Mouse (Mus musculus) limb, embryonic 15.5 days (tissue): ENCODE results near the gene Shkbp1. TPM values are rescaled to one million over a fixed set of nuclear protein-coding genes. Genes with fewer than 3 reads are reported as not detected.

Source experiments
- ATAC-seq: fragments of 200-750 bp; cut with Nextera tagmentation; 2 replicates; pipeline ENCODE4 v1.8.0; 2017; ENCODE audit warnings: low read depth, moderate TSS enrichment; ENCODE audit not compliant: insufficient number of reproducible peaks, low FRiP score, low TSS enrichment
- H3K27ac ChIP-seq: fragments of 300-500 bp; sonication (generic); 2 replicates; pipeline ENCODE4 v1.5.1; 2015; ENCODE audit warnings: moderate library complexity, mild to moderate bottlenecking, inconsistent platforms
- H3K27me3 ChIP-seq: fragments of 300-500 bp; sonication (generic); 2 replicates; pipeline ENCODE4 v1.6.1; 2015; ENCODE audit warnings: inconsistent platforms
- H3K36me3 ChIP-seq: fragments of 300-500 bp; sonication (generic); 2 replicates; pipeline ENCODE4 v1.6.1; 2015; ENCODE audit warnings: inconsistent platforms
- H3K4me1 ChIP-seq: fragments of 300-500 bp; sonication (generic); 2 replicates; pipeline ENCODE4 v1.6.1; 2015; ENCODE audit warnings: inconsistent platforms
- H3K4me2 ChIP-seq: fragments of 300-500 bp; sonication (generic); 2 replicates; pipeline ENCODE4 v1.6.1; 2015; ENCODE audit warnings: mild to moderate bottlenecking, inconsistent platforms
- H3K4me3 ChIP-seq: fragments of 300-500 bp; sonication (generic); 2 replicates; pipeline ENCODE4 v1.5.1; 2015; ENCODE audit warnings: mild to moderate bottlenecking, inconsistent platforms
- H3K9ac ChIP-seq: fragments of 300-500 bp; sonication (generic); 2 replicates; pipeline ENCODE4 v1.6.1; 2015; ENCODE audit warnings: inconsistent platforms
- H3K9me3 ChIP-seq: fragments of 300-500 bp; sonication (generic); 2 replicates; pipeline ENCODE4 v1.6.1; 2016; ENCODE audit warnings: inconsistent platforms
- WGBS: fragments of 180-500 bp; shearing (Covaris S2); methylation state at CpG from one replicate; pipeline ENCODE4 v1.1.7; 2015; 5-methylcytosine and 5-hydroxymethylcytosine counted together
- polyA plus RNA-seq: library from polyadenylated mRNA; unstranded; fragments of >200 nt; fragmentation: Nextera tagmentation; extraction: Ambion mirVana; gene quantifications from 2 replicates; pipeline ENCODE4 v1.2.1, GENCODE M21; 2015

Shkbp1 gene
- polyA plus RNA-seq, 1 experiment from 2014 or later, result 36.4 TPM

DNA sequence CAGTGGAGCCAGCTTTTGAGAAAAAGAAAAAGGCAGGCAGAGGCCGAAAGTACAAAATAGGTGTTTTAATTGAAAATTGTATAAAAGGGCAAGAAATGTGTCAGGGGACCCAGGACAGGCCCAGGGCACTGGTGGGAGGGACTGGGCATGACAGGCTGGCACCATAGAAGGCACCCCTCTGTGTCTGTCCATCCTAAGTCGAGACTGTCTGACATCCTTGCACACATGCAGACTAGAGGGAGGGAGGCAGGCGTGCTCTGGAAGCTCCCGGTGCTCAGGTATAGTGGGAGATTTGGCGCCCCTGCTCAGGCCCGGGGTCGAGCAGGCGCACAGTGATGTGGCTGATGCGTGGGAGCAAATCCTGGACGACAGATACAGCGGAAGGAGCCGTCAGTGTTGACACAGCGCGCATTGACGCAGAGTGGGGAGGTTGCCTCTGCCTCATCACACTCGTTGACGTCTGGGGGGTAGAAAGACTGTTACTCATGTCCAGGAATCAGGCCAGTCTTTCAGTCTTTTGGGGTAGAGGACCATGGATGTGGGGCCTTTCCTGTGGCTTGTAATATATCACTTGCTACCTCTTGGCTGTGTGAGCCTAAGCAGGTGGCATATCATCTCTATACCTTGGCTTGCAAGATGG, 50.6 kb downstream of the Shkbp1 start:
- Histone ChIP-seq H3K36me3 (peaks cover 9% of the 10 kb centered on the region; the same call in 1 of the 2 replicates), H3K4me3 (no peak overlapping the region), H3K9me3 (no peaks in the 10 kb centered on the region), H3K27ac (no peak overlapping the region), H3K4me2 (no peak overlapping the region), H3K27me3 (no peaks in the 10 kb centered on the region), H3K4me1 (peaks cover 17% of the 10 kb centered on the region), H3K9ac (no peak overlapping the region)
- ATAC-seq, result no peak
- 86% methylated on average over 17 of the region's 17 CpGs for WGBS

DNA sequence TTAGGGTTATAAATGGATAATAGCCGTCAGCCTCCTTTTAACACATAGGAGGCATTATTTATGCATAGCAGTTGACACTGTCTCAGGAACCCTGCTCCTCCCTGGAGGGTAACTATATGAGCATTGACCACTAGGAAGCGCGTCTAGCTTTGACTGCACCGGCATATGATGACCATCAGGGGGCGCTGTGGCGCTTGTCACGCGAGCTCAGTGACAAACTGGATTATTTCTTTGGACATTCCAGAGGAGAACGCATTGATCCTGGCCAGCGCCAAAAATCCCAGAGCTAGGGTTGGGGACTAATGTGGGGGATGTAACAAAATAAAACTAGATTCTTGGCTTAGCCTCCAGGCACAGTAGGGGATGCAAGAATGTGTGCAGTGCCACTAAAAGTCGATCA, 53.6 kb downstream of the Shkbp1 start:
- Histone ChIP-seq H3K27me3 (no peaks in the 10 kb centered on the region), H3K36me3 (peaks cover 9% of the 10 kb centered on the region; the same call in 1 of the 2 replicates), H3K4me1 (peaks cover 5% of the 10 kb centered on the region; the same call in 1 of the 2 replicates), H3K4me2 (no peak overlapping the region), H3K27ac (no peak overlapping the region), H3K4me3 (no peak overlapping the region), H3K9me3 (no peaks in the 10 kb centered on the region), H3K9ac (no peak overlapping the region)
- no peak for ATAC-seq
- WGBS, result 6% methylated on average over 11 of the region's 11 CpGs

DNA sequence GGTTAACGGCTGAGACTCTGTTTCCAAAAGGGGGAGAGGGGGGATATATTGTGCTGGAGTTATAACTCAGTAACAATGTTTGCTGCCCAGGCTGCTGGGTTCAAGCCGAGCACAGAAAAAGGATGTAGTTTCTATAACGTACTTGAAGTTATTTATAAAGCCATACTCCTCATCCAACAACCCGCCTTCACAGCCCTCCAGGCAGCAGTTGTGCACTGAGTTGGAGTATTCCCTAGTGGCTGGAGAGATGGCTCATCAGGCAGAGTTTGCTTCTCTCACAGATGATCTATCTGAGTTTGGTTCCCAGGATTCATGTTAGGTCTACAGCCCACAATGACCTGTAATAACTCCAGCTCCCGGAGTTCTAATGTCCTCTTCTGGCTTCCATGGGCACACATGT, 55.0 kb downstream of the Shkbp1 start:
- no peak overlapping the region for H3K9ac ChIP-seq
- 71% methylated on average over 5 of the region's 5 CpGs for WGBS
- no peaks in the 10 kb centered on the region for H3K27me3 ChIP-seq
- no peak overlapping the region for H3K4me3 ChIP-seq
- H3K36me3 ChIP-seq, result peaks cover 6% of the 10 kb centered on the region; the same call in 1 of the 2 replicates
- H3K9me3 ChIP-seq, result no peaks in the 10 kb centered on the region
- no peak for ATAC-seq
- no peak overlapping the region for H3K27ac ChIP-seq
- H3K4me1 ChIP-seq, result peaks cover 5% of the 10 kb centered on the region; the same call in 1 of the 2 replicates
- H3K4me2 ChIP-seq, result no peak overlapping the region

DNA sequence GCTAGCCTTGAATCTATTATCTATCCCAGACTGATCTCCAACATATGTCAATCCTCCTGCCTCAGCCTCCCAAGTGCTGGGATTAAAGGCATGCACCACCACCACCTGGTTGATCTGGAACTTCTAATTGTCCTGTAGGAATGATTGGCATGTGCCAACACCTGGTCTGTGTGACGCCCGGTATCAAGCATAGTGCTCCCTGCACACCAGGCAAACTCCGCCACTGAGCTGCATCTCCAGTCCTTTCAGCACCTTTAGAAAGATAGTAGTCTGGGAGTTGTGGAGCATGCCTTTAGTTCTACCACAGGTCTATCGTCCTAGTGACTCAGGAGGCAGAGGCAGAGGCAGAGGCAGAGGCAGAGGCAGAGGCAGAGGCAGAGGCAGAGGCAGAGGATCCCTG, 55.5 kb downstream of the Shkbp1 start:
- WGBS, result 71% methylated on average over 4 of the region's 4 CpGs
- Histone ChIP-seq H3K4me2 (no peak overlapping the region), H3K9ac (no peak overlapping the region), H3K27ac (no peak overlapping the region), H3K36me3 (0 out of 2 replicates have a peak, but pooled peaks cover 3% of the 10 kb centered on the region), H3K4me3 (no peak overlapping the region), H3K4me1 (peaks cover 5% of the 10 kb centered on the region; the same call in 1 of the 2 replicates), H3K9me3 (no peaks in the 10 kb centered on the region), H3K27me3 (no peaks in the 10 kb centered on the region)
- ATAC-seq, result no peak

DNA sequence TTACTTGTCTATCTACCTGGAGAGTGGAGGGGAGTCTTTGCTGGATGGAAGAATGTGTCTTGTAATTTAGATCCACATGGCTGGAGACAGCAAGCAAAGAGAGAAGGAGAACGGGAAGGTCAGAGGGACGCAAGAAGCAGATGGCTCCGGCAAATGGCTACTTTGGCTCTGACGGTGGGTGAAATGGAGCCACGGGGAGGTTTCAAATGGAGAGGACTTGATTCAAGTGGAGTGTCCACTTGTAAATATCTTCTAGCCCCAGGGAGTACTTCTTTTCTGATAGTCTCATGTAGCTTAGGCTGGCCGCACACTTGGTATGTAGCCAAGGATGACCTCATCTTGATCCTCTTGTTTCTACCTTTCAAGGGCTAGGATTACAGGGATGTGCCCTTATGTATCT, 57.0 kb downstream of the Shkbp1 start:
- Histone ChIP-seq H3K27me3 (no peaks in the 10 kb centered on the region), H3K27ac (no peak overlapping the region), H3K9me3 (no peaks in the 10 kb centered on the region), H3K36me3 (no peaks in the 10 kb centered on the region), H3K4me1 (peaks cover 5% of the 10 kb centered on the region; the same call in 1 of the 2 replicates), H3K4me2 (no peak overlapping the region), H3K9ac (no peak overlapping the region), H3K4me3 (no peak overlapping the region)
- ATAC-seq, result no peak
- WGBS, result 85% methylated on average over 6 of the region's 6 CpGs

DNA sequence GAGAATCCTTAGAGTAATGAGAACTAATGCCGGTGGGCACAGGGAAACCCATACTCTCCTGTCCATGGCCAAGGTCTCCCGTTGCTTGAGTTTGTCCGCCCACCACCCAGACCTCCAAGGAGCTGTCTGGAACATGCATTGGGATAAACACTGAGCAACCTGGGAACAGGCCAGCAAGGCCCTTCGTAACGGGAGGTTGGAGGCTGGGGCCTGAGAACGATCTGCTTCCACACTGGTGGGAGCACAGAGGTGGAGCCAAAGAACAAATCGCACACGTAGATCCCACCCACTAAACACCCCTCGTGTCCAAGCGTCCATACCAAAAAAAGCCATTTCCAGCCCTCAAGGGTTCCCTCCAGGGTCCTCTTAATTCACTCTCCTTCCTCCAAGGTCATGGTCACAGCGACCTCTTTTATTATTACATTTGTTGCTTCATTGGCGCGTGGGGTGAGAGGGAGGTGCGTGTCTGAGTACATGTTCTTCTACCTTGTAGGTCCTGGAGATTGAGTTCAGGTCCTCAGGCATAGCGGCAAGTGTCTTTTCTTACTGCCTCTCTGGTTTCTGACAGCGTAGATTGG, 57.7 kb downstream of the Shkbp1 start:
- no peaks in the 10 kb centered on the region for H3K27me3 ChIP-seq
- no peak for ATAC-seq
- 75% methylated on average over 16 of the region's 16 CpGs for WGBS
- H3K9me3 ChIP-seq, result no peaks in the 10 kb centered on the region
- H3K36me3 ChIP-seq, result no peaks in the 10 kb centered on the region
- H3K27ac ChIP-seq, result no peak overlapping the region
- H3K9ac ChIP-seq, result no peak overlapping the region
- no peak overlapping the region for H3K4me2 ChIP-seq
- H3K4me3 ChIP-seq, result no peak overlapping the region
- H3K4me1 ChIP-seq, result peaks cover 5% of the 10 kb centered on the region; the same call in 1 of the 2 replicates

DNA sequence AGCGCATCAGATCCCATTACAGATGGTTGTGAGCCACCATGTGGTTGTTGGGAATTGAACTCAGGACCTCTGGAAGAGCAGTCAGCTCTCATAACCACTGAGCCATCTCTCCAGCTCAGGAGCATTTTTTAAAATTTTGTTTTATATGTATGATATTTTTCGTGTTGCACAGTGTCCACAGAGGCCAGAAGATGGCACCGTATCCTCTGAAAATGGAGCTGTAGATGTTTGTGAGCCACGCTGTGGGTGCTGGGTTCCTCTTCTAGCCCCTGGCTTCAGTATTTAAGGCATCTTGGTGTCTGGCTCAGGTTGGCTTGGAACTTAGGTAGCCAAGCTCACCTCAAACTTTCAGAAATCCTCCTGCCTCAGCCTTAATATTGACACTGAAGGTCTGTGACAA, 59.3 kb downstream of the Shkbp1 start:
- WGBS, result 83% methylated on average over 4 of the region's 4 CpGs

DNA sequence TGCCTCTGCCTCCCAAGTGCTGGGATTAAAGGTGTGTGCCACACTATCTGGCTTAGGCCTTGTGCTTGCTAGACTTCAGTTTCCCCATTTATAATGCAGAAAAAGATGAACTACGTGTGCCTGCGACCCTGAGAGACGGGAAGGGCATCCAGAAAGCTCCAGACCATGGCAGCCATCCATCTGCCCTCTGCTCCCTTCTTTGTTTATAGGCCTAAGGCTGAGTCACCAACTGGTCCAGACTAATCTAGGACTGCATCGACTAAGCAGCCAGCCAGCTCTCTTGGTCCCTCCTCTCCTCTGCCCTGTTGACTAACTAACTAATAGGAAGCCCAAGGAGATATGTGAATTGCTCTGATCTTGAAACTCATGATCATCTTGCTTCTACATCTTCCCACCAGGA, 59.9 kb downstream of the Shkbp1 start:
- no peaks in the 10 kb centered on the region for H3K27me3 ChIP-seq
- no peak for ATAC-seq
- H3K9ac ChIP-seq, result no peak overlapping the region
- H3K4me1 ChIP-seq, result no peaks in the 10 kb centered on the region
- no peaks in the 10 kb centered on the region for H3K9me3 ChIP-seq
- no peak overlapping the region for H3K4me2 ChIP-seq
- WGBS, result 82% methylated on average over 4 of the region's 4 CpGs
- H3K4me3 ChIP-seq, result no peak overlapping the region
- no peaks in the 10 kb centered on the region for H3K36me3 ChIP-seq
- H3K27ac ChIP-seq, result no peak overlapping the region

More for the DNA sequence above, 59.3 kb downstream of the Shkbp1 start:
- no peak overlapping the region for H3K9ac ChIP-seq
- no peaks in the 10 kb centered on the region for H3K27me3 ChIP-seq
- no peak overlapping the region for H3K4me3 ChIP-seq
- no peaks in the 10 kb centered on the region for H3K4me1 ChIP-seq
- H3K4me2 ChIP-seq, result no peak overlapping the region
- no peak for ATAC-seq
- H3K27ac ChIP-seq, result no peak overlapping the region
- H3K36me3 ChIP-seq, result no peaks in the 10 kb centered on the region
- H3K9me3 ChIP-seq, result no peaks in the 10 kb centered on the region

Other genes with a start within 250 kb of the Shkbp1 start
- gene Cyp2f2, start 236.1 kb downstream of the Shkbp1 start, polyA plus RNA-seq, result 0.42 and 0.45 TPM in 2 replicates
- 0.09 TPM in 1 of 2 replicates, not detected in the other for gene Cyp2t4, start 202.3 kb downstream of the Shkbp1 start, polyA plus RNA-seq
- gene Egln2, start 189.2 kb downstream of the Shkbp1 start, polyA plus RNA-seq, result 74.5 and 78.3 TPM in 2 replicates
- 70.5 and 73.3 TPM in 2 replicates for gene Rab4b, start 177.1 kb downstream of the Shkbp1 start, polyA plus RNA-seq
- 0.90 and 1.2 TPM in 2 replicates for gene Gm21983, start 174.9 kb downstream of the Shkbp1 start, polyA plus RNA-seq
- gene Mia, start 174.9 kb downstream of the Shkbp1 start, polyA plus RNA-seq, result 127 and 146 TPM in 2 replicates
- 3.4 and 3.7 TPM in 2 replicates for gene BC024978, start 160.2 kb downstream of the Shkbp1 start, polyA plus RNA-seq
- gene Snrpa, start 159.7 kb downstream of the Shkbp1 start, polyA plus RNA-seq, result 215 and 227 TPM in 2 replicates
- gene Itpkc, start 127.4 kb downstream of the Shkbp1 start, polyA plus RNA-seq, result 11.6 and 12.1 TPM in 2 replicates
- 21.0 and 22.3 TPM in 2 replicates for gene Coq8b, start 123.0 kb downstream of the Shkbp1 start, polyA plus RNA-seq
- gene Numbl, start 97.6 kb downstream of the Shkbp1 start, polyA plus RNA-seq, result 38.9 and 41.7 TPM in 2 replicates
- 66.0 and 74.2 TPM in 2 replicates for gene Ltbp4, start 18.3 kb downstream of the Shkbp1 start, polyA plus RNA-seq
- 0.31 and 0.67 TPM in 2 replicates for gene Gm20479, start 1.4 kb upstream of the Shkbp1 start, polyA plus RNA-seq
- gene Sptbn4, start 91.7 kb upstream of the Shkbp1 start, polyA plus RNA-seq, result 0.14 and 0.23 TPM in 2 replicates
- gene Blvrb, start 92.0 kb upstream of the Shkbp1 start, polyA plus RNA-seq, result 57.5 and 59.8 TPM in 2 replicates
- 38.2 and 38.3 TPM in 2 replicates for gene Sertad3, start 117.7 kb upstream of the Shkbp1 start, polyA plus RNA-seq
- 44.6 and 47.0 TPM in 2 replicates for gene Sertad1, start 130.9 kb upstream of the Shkbp1 start, polyA plus RNA-seq
- 5.2 and 6.5 TPM in 2 replicates for gene Prx, start 143.3 kb upstream of the Shkbp1 start, polyA plus RNA-seq
- gene Hipk4, start 167.2 kb upstream of the Shkbp1 start, polyA plus RNA-seq, result 0.65 and 0.68 TPM in 2 replicates
- 134 and 140 TPM in 2 replicates for gene Pld3, start 197.2 kb upstream of the Shkbp1 start, polyA plus RNA-seq
- gene 2310022A10Rik, start 197.2 kb upstream of the Shkbp1 start, polyA plus RNA-seq, result 32.9 and 39.3 TPM in 2 replicates
- 108 and 127 TPM in 2 replicates for gene Akt2, start 235.5 kb upstream of the Shkbp1 start, polyA plus RNA-seq